Mouse (Mus musculus): ENCODE data around the gene Rgl3. TPM values are rescaled to one million over a fixed set of nuclear protein-coding genes. Genes with fewer than 3 reads are reported as not detected.

The Rgl3 gene
- 13.7 and 20.8 TPM in 2 replicates for polyA plus RNA-seq (2014; fragmentation: Nextera tagmentation; extraction: Ambion mirVana)

GRCm38 (mm10) chr9:21989230-21990110 is at the start of gene Rgl3:
Rgl3 (minus strand) TSS chr9:21989446.
- 1% methylated on average over 42 of the region's 42 CpGs for WGBS
- Histone ChIP-seq H3K27me3 (ENCODE audit: control insufficient read depth, insufficient read depth, low read length) (peaks cover 57% of the 10 kb centered on the region), H3K27ac (ENCODE audit: low read depth, low read length) (0 out of 2 replicates have a peak within 1 kb of the TSS, but pooled peaks have one; percentile 42), H3K36me3 (ENCODE audit: control insufficient read depth, insufficient read depth, low read length) (no peaks in the 10 kb centered on the region), H3K9me3 (ENCODE audit: control insufficient read depth, low read length) (no peaks in the 10 kb centered on the region), H3K4me2 (replicated peaks; ENCODE audit: low read depth, low read length) (peak within 1 kb of the TSS; percentile 81), H3K4me3 (ENCODE audit: low read length) (peak within 1 kb of the TSS; percentile 50), H3K9ac (ENCODE audit: low read depth, low read length) (peak within 1 kb of the TSS; percentile 55), H3K4me1 (ENCODE audit: control insufficient read depth, insufficient read depth, low read length) (peaks cover 21% of the 10 kb centered on the region)
- peak; percentile 59 for ATAC-seq (ENCODE audit: low FRiP score, low TSS enrichment)

DNA sequence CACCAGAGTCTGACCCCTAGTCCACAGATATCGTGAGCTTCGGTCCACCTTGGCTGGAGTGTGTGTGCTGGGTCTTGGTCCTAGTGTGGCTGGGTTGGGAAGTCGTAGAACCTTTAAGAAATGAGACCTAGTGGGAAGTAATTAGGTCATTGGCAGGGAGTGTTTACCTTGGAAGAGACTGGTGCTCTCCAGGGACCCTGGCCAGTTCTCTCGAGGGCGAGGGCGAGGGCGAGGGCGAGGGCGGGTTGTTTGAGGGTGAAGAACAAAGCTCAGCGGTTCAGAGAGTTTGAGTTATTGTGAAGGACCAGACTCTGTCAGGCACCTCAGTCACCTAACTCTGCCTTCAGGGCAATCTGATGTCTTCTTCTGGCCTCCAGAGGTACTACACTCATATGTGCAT is 48.6 kb upstream of the Rgl3 start:
- no peaks in the 10 kb centered on the region for H3K36me3 ChIP-seq (ENCODE audit: control insufficient read depth, insufficient read depth, low read length)
- no peak for ATAC-seq (ENCODE audit: low FRiP score, low TSS enrichment)

GRCm38 (mm10) chr9:22035300-22036044 is 46.2 kb upstream of the Rgl3 start:
- H3K27me3 ChIP-seq (ENCODE audit: control insufficient read depth, insufficient read depth, low read length) = no peaks in the 10 kb centered on the region
- H3K9me3 ChIP-seq (ENCODE audit: control insufficient read depth, low read length) = no peaks in the 10 kb centered on the region
- no peak for ATAC-seq (ENCODE audit: low FRiP score, low TSS enrichment)
- no peak overlapping the region for H3K4me3 ChIP-seq (ENCODE audit: low read length)
- 59% methylated on average over 6 of the region's 6 CpGs for WGBS
- no peak overlapping the region for H3K9ac ChIP-seq (ENCODE audit: low read depth, low read length)
- H3K4me2 ChIP-seq (replicated peaks; ENCODE audit: low read depth, low read length) = no peak overlapping the region
- H3K27ac ChIP-seq (ENCODE audit: low read depth, low read length) = no peak overlapping the region
- no peaks in the 10 kb centered on the region for H3K4me1 ChIP-seq (ENCODE audit: control insufficient read depth, insufficient read depth, low read length)
- H3K36me3 ChIP-seq (ENCODE audit: control insufficient read depth, insufficient read depth, low read length) = no peaks in the 10 kb centered on the region

More for the DNA sequence above, 48.6 kb upstream of the Rgl3 start:
- Histone ChIP-seq H3K9me3 (ENCODE audit: control insufficient read depth, low read length) (no peaks in the 10 kb centered on the region), H3K4me1 (ENCODE audit: control insufficient read depth, insufficient read depth, low read length) (no peaks in the 10 kb centered on the region), H3K9ac (ENCODE audit: low read depth, low read length) (no peak overlapping the region), H3K4me3 (ENCODE audit: low read length) (no peak overlapping the region), H3K4me2 (replicated peaks; ENCODE audit: low read depth, low read length) (no peak overlapping the region), H3K27ac (ENCODE audit: low read depth, low read length) (no peak overlapping the region), H3K27me3 (ENCODE audit: control insufficient read depth, insufficient read depth, low read length) (no peaks in the 10 kb centered on the region)
- 66% methylated on average over 10 of the region's 10 CpGs for WGBS

GRCm38 (mm10) chr9:22030386-22030785 is 41.1 kb upstream of the Rgl3 start:
- no peak overlapping the region for H3K4me2 ChIP-seq (replicated peaks; ENCODE audit: low read depth, low read length)
- no peak overlapping the region for H3K9ac ChIP-seq (ENCODE audit: low read depth, low read length)
- no peaks in the 10 kb centered on the region for H3K36me3 ChIP-seq (ENCODE audit: control insufficient read depth, insufficient read depth, low read length)
- WGBS = 93% methylated on average over 9 of the region's 9 CpGs
- no peak overlapping the region for H3K27ac ChIP-seq (ENCODE audit: low read depth, low read length)
- H3K27me3 ChIP-seq (ENCODE audit: control insufficient read depth, insufficient read depth, low read length) = no peaks in the 10 kb centered on the region
- H3K9me3 ChIP-seq (ENCODE audit: control insufficient read depth, low read length) = no peaks in the 10 kb centered on the region
- ATAC-seq (ENCODE audit: low FRiP score, low TSS enrichment) = no peak
- H3K4me3 ChIP-seq (ENCODE audit: low read length) = no peak overlapping the region
- H3K4me1 ChIP-seq (ENCODE audit: control insufficient read depth, insufficient read depth, low read length) = no peaks in the 10 kb centered on the region

- no peaks in the 10 kb centered on the region for H3K9me3 ChIP-seq (ENCODE audit: control insufficient read depth, low read length)
- no peak overlapping the region for H3K4me3 ChIP-seq (ENCODE audit: low read length)
- H3K4me1 ChIP-seq (ENCODE audit: control insufficient read depth, insufficient read depth, low read length) = no peaks in the 10 kb centered on the region
- no peak overlapping the region for H3K4me2 ChIP-seq (replicated peaks; ENCODE audit: low read depth, low read length)
- 63% methylated on average over 7 of the region's 7 CpGs for WGBS
- no peak overlapping the region for H3K27ac ChIP-seq (ENCODE audit: low read depth, low read length)
- ATAC-seq (ENCODE audit: low FRiP score, low TSS enrichment) = no peak
- no peaks in the 10 kb centered on the region for H3K36me3 ChIP-seq (ENCODE audit: control insufficient read depth, insufficient read depth, low read length)
- no peak overlapping the region for H3K9ac ChIP-seq (ENCODE audit: low read depth, low read length)
- H3K27me3 ChIP-seq (ENCODE audit: control insufficient read depth, insufficient read depth, low read length) = no peaks in the 10 kb centered on the region
Measured at GRCm38 (mm10) chr9:22028467-22028866, 39.2 kb upstream of the Rgl3 start.

GRCm38 (mm10) chr9:22024592-22024991 is 35.3 kb upstream of the Rgl3 start:
- H3K36me3 ChIP-seq (ENCODE audit: control insufficient read depth, insufficient read depth, low read length) = no peaks in the 10 kb centered on the region
- no peaks in the 10 kb centered on the region for H3K4me1 ChIP-seq (ENCODE audit: control insufficient read depth, insufficient read depth, low read length)
- no peak overlapping the region for H3K4me2 ChIP-seq (replicated peaks; ENCODE audit: low read depth, low read length)
- 53% methylated on average over 8 of the region's 8 CpGs for WGBS
- no peak for ATAC-seq (ENCODE audit: low FRiP score, low TSS enrichment)
- no peaks in the 10 kb centered on the region for H3K27me3 ChIP-seq (ENCODE audit: control insufficient read depth, insufficient read depth, low read length)
- no peak overlapping the region for H3K4me3 ChIP-seq (ENCODE audit: low read length)
- H3K9ac ChIP-seq (ENCODE audit: low read depth, low read length) = no peak overlapping the region
- H3K27ac ChIP-seq (ENCODE audit: low read depth, low read length) = no peak overlapping the region
- no peaks in the 10 kb centered on the region for H3K9me3 ChIP-seq (ENCODE audit: control insufficient read depth, low read length)

DNA sequence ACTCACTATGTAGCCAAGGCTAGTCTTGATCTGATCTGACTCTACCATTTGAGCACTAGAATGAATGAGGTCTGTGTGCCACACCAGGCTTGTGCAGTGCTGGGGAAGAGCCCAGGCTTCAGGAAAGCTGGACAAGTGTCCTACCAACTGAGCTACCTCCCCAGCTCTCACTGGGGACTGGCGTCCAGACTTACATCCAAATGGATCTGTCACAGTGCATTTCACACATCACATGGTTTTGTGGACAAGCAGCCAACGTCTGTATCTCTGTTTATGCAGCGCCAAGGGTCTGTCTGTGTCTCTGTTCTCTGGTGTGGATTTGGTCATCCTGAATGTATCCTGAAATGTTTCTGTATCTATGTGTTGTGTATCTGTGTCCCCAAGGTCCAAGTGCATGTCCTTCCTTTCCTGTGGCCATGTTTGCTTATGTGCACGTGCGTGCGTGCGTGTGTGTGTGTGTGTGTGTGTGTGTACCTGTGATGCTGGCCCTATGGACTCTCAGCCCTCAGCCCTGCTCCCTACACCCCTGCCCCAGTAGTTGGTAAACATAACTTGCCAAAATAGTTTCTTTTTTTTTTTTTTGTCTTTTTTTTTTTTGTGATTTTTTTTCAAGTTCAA is 28.1 kb upstream of the Rgl3 start:
- Histone ChIP-seq H3K4me2 (replicated peaks; ENCODE audit: low read depth, low read length) (no peak overlapping the region), H3K9ac (ENCODE audit: low read depth, low read length) (no peak overlapping the region), H3K27ac (ENCODE audit: low read depth, low read length) (no peak overlapping the region), H3K9me3 (ENCODE audit: control insufficient read depth, low read length) (no peaks in the 10 kb centered on the region), H3K4me3 (ENCODE audit: low read length) (no peak overlapping the region), H3K36me3 (ENCODE audit: control insufficient read depth, insufficient read depth, low read length) (peaks cover 23% of the 10 kb centered on the region), H3K27me3 (ENCODE audit: control insufficient read depth, insufficient read depth, low read length) (no peaks in the 10 kb centered on the region), H3K4me1 (ENCODE audit: control insufficient read depth, insufficient read depth, low read length) (no peaks in the 10 kb centered on the region)
- no peak for ATAC-seq (ENCODE audit: low FRiP score, low TSS enrichment)
- WGBS = 73% methylated on average over 7 of the region's 7 CpGs

GRCm38 (mm10) chr9:22016245-22016644 is 27.0 kb upstream of the Rgl3 start:
- Histone ChIP-seq H3K4me1 (ENCODE audit: control insufficient read depth, insufficient read depth, low read length) (no peaks in the 10 kb centered on the region), H3K27me3 (ENCODE audit: control insufficient read depth, insufficient read depth, low read length) (no peaks in the 10 kb centered on the region), H3K27ac (ENCODE audit: low read depth, low read length) (no peak overlapping the region), H3K9ac (ENCODE audit: low read depth, low read length) (no peak overlapping the region), H3K9me3 (ENCODE audit: control insufficient read depth, low read length) (no peaks in the 10 kb centered on the region), H3K36me3 (ENCODE audit: control insufficient read depth, insufficient read depth, low read length) (peaks cover 34% of the 10 kb centered on the region), H3K4me2 (replicated peaks; ENCODE audit: low read depth, low read length) (no peak overlapping the region), H3K4me3 (ENCODE audit: low read length) (no peak overlapping the region)
- no peak for ATAC-seq (ENCODE audit: low FRiP score, low TSS enrichment)
- 57% methylated on average over 10 of the region's 10 CpGs for WGBS
